Mouse (Mus musculus) 3T3-L1 (cell line): Measurements from ENCODE around the gene Kctd7.

Source experiments
- DNase-seq: peaks from one replicate; pipeline ENCODE4 v3.0.0-alpha.2; 2015; ENCODE audit warnings: low read depth, low spot score

Kctd7 gene

GRCm38 (mm10) chr5:130143101-130143500 is 1.6 kb upstream of the Kctd7 start:
- no peak for DNase-seq

GRCm38 (mm10) chr5:130143977-130144333 is 706 bp upstream of the Kctd7 start:
- no peak for DNase-seq

- peak; percentile 83 for DNase-seq
Observed at GRCm38 (mm10) chr5:130145961-130146360, 1.3 kb downstream of the Kctd7 start.

GRCm38 (mm10) chr5:130149726-130150310 is 5.2 kb downstream of the Kctd7 start:
- DNase-seq = no peak

- no peak for DNase-seq
Observed at GRCm38 (mm10) chr5:130154286-130154685, 9.6 kb downstream of the Kctd7 start.

- no peak for DNase-seq
Observed at GRCm38 (mm10) chr5:130158545-130158944, 13.9 kb downstream of the Kctd7 start.

GRCm38 (mm10) chr5:130159761-130160201 is 15.1 kb downstream of the Kctd7 start:
- DNase-seq = peak; percentile 51

- peak; percentile 94 for DNase-seq
Observed at GRCm38 (mm10) chr5:130163670-130164069, 19.0 kb downstream of the Kctd7 start.

- DNase-seq = no peak
Observed at GRCm38 (mm10) chr5:130165213-130165612, 20.6 kb downstream of the Kctd7 start.

GRCm38 (mm10) chr5:130169109-130169508 is 24.4 kb downstream of the Kctd7 start:
- peak; percentile 58 for DNase-seq

GRCm38 (mm10) chr5:130170666-130171422 is 26.2 kb downstream of the Kctd7 start:
- DNase-seq = peak; percentile 52

GRCm38 (mm10) chr5:130171423-130171954 is 26.8 kb downstream of the Kctd7 start, which contains the start of gene Rabgef1:
Rabgef1 (plus strand) TSS chr5:130171798.
- DNase-seq = peak; percentile 93

- DNase-seq = peak; percentile 89
Observed at GRCm38 (mm10) chr5:130171956-130172601, 27.4 kb downstream of the Kctd7 start.

GRCm38 (mm10) chr5:130173012-130173411 is 28.4 kb downstream of the Kctd7 start:
- no peak for DNase-seq

- DNase-seq = no peak
Observed at GRCm38 (mm10) chr5:130177871-130178270, 33.2 kb downstream of the Kctd7 start.

- peak; percentile 27 for DNase-seq
Observed at GRCm38 (mm10) chr5:130180362-130180761, 35.7 kb downstream of the Kctd7 start.

- no peak for DNase-seq
Observed at GRCm38 (mm10) chr5:130181740-130182540, 37.3 kb downstream of the Kctd7 start.

GRCm38 (mm10) chr5:130182541-130182821 is 37.8 kb downstream of the Kctd7 start:
- peak; percentile 53 for DNase-seq

GRCm38 (mm10) chr5:130184193-130184856 is 39.7 kb downstream of the Kctd7 start:
- DNase-seq = no peak

- DNase-seq = peak; percentile 78
Observed at GRCm38 (mm10) chr5:130185312-130185711, 40.7 kb downstream of the Kctd7 start.

- DNase-seq = peak; percentile 36
Observed at GRCm38 (mm10) chr5:130187383-130187782, 42.7 kb downstream of the Kctd7 start.
